Mouse (Mus musculus) kidney, adult 18-20 months (tissue): ENCODE data around the gene 2310034G01Rik.

Experiments
- DNase-seq: peaks from one replicate; pipeline ENCODE4 v3.0.0; 2021

The 2310034G01Rik gene

GRCm38 (mm10) chr19:46313116-46313515 lies 37.0 kb downstream of the 2310034G01Rik start:
- DNase-seq: no peak

- DNase-seq: no peak
Measured at GRCm38 (mm10) chr19:46312566-46312965, 37.5 kb downstream of the 2310034G01Rik start.

- no peak for DNase-seq
Measured at GRCm38 (mm10) chr19:46311341-46311740, 38.8 kb downstream of the 2310034G01Rik start.

- DNase-seq: no peak
Measured at GRCm38 (mm10) chr19:46310312-46310865, 39.7 kb downstream of the 2310034G01Rik start.

GRCm38 (mm10) chr19:46309651-46310305 lies 40.3 kb downstream of the 2310034G01Rik start:
- no peak for DNase-seq

- DNase-seq: peak; percentile 87
Measured at GRCm38 (mm10) chr19:46308706-46309435, 41.2 kb downstream of the 2310034G01Rik start.

- no peak for DNase-seq
Measured at GRCm38 (mm10) chr19:46308303-46308702, 41.8 kb downstream of the 2310034G01Rik start.

GRCm38 (mm10) chr19:46307781-46308180 lies 42.3 kb downstream of the 2310034G01Rik start:
- no peak for DNase-seq

GRCm38 (mm10) chr19:46306751-46307289 lies 43.3 kb downstream of the 2310034G01Rik start:
- no peak for DNase-seq

- no peak for DNase-seq
Measured at GRCm38 (mm10) chr19:46306268-46306610, 43.9 kb downstream of the 2310034G01Rik start.

GRCm38 (mm10) chr19:46305432-46306267 lies 44.5 kb downstream of the 2310034G01Rik start:
- DNase-seq: peak; percentile 92

- DNase-seq: no peak
Measured at GRCm38 (mm10) chr19:46304908-46305333, 45.2 kb downstream of the 2310034G01Rik start.

GRCm38 (mm10) chr19:46304216-46304841 lies 45.8 kb downstream of the 2310034G01Rik start, which contains the start of gene Nfkb2:
Gene Nfkb2 (plus strand): TSS chr19:46304320.
- peak; percentile 96 for DNase-seq

- no peak for DNase-seq
Measured at GRCm38 (mm10) chr19:46303251-46304215, 46.6 kb downstream of the 2310034G01Rik start.

GRCm38 (mm10) chr19:46302551-46302950 lies 47.6 kb downstream of the 2310034G01Rik start:
- no peak for DNase-seq

- DNase-seq: no peak
Measured at GRCm38 (mm10) chr19:46300294-46301045, 49.6 kb downstream of the 2310034G01Rik start.
